7 mouse cellular contexts compared by ENCODE assay signal in genomic region chr1:133924141-133924875, GRCm38 (mm10). TPM values are rescaled to one million over a fixed set of nuclear protein-coding genes. Genes with fewer than 3 reads are reported as not detected.
DNase-seq lines count a peak whose midpoint lies in the region; ATAC-seq and TF ChIP-seq lines count a peak whose summit lies in the region.

No protein-coding gene starts in this region.

- H3K27me3 ChIP-seq in lung, embryonic 14.5 days (ENCODE audit: insufficient read depth, low read length): no peaks in the 10 kb centered on the region
- H3K27me3 ChIP-seq in embryonic facial prominence, embryonic 12.5 days: no peaks in the 10 kb centered on the region

- peaks cover 26% of the 10 kb centered on the region for H3K4me1 ChIP-seq in lung, embryonic 14.5 days (ENCODE audit: insufficient read depth)
- H3K4me1 ChIP-seq in embryonic facial prominence, embryonic 12.5 days: peaks cover 21% of the 10 kb centered on the region

- no peaks in the 10 kb centered on the region for H3K9me3 ChIP-seq in lung, embryonic 14.5 days (ENCODE audit: low read depth, low read length)
- no peaks in the 10 kb centered on the region; the same call in 1 of the 2 replicates for H3K9me3 ChIP-seq in embryonic facial prominence, embryonic 12.5 days

- no peak overlapping the region for H3K9ac ChIP-seq in lung, embryonic 14.5 days
- no peak overlapping the region for H3K9ac ChIP-seq in embryonic facial prominence, embryonic 12.5 days

- no peak overlapping the region for H3K4me2 ChIP-seq in lung, embryonic 14.5 days
- H3K4me2 ChIP-seq in embryonic facial prominence, embryonic 12.5 days (replicated peaks): peak overlapping the region; percentile 18; the same call in 1 of the 2 replicates

- peak; percentile 38 for DNase-seq in lung, embryonic 14.5 days
- no peak for DNase-seq in lung, adult 18-20 months
- peak; percentile 41 to 61 for DNase-seq in layer of hippocampus, postnatal 10 days (ENCODE audit: low spot score in 2 of 2)
- DNase-seq in right cerebral cortex, adult 2 months (ENCODE audit: low spot score in 2 of 2): peak; percentile 52 to 74
- no peak for DNase-seq in gastrocnemius, postnatal 25 days

- no peak for ATAC-seq in lung, embryonic 14.5 days (ENCODE audit: insufficient read depth)
- ATAC-seq in embryonic facial prominence, embryonic 12.5 days (ENCODE audit: insufficient number of reproducible peaks, insufficient read depth, low FRiP score, low TSS enrichment): peak; percentile 41; the same call in 1 of the 2 replicates
- ATAC-seq in inflammation-experienced regulatory T-cells, adult 6 months: no peak

- no peak overlapping the region for H3K4me3 ChIP-seq in lung, embryonic 14.5 days (ENCODE audit: low read depth, low read length)
- H3K4me3 ChIP-seq in embryonic facial prominence, embryonic 12.5 days: no peak overlapping the region

- TF ChIP-seq CTCF in lung, embryonic 14.5 days (IDR thresholded peaks at IDR 0.05; ENCODE audit: low read depth): peak; percentile 62

- 25% methylated on average over 7 of the region's 7 CpGs for WGBS in lung, embryonic 14.5 days
- WGBS in embryonic facial prominence, embryonic 12.5 days: 18% methylated on average over 7 of the region's 7 CpGs

- H3K36me3 ChIP-seq in lung, embryonic 14.5 days (ENCODE audit: insufficient read depth): no peaks in the 10 kb centered on the region
- no peaks in the 10 kb centered on the region for H3K36me3 ChIP-seq in embryonic facial prominence, embryonic 12.5 days

- no peak overlapping the region for H3K27ac ChIP-seq in lung, embryonic 14.5 days (ENCODE audit: low read depth)
- H3K27ac ChIP-seq in embryonic facial prominence, embryonic 12.5 days: no peak overlapping the region

RNA-seq across cellular contexts. Expression of gene Prelp, which starts 3.1 kb away (rescaled TPM):
- polyA plus RNA-seq in lung, embryonic 14.5 days (2014; fragmentation: Nextera tagmentation; extraction: Ambion mirVana): 17.2 and 17.6 TPM in 2 replicates
- 1.9 and 2.2 TPM in 2 replicates for polyA plus RNA-seq in embryonic facial prominence, embryonic 12.5 days (2016; fragmentation: Nextera tagmentation; extraction: Ambion mirVana)
- 1 to 10 TPM; 4.1 to 4.6 TPM for total RNA-seq in layer of hippocampus, postnatal 10 days (2021)
- 10 to 100 TPM; 14.9 to 21.8 TPM for total RNA-seq in gastrocnemius, postnatal 25 days (2021)
- polyA plus RNA-seq in inflammation-experienced regulatory T-cells, adult 6 months (2017; shearing (Covaris generic)): not detected

RNA-seq across cellular contexts. Expression of gene Optc, which starts 16.5 kb away (rescaled TPM):
- polyA plus RNA-seq in lung, embryonic 14.5 days (2014; fragmentation: Nextera tagmentation; extraction: Ambion mirVana): 0.62 and 1.0 TPM in 2 replicates
- 1.1 and 1.3 TPM in 2 replicates for polyA plus RNA-seq in embryonic facial prominence, embryonic 12.5 days (2016; fragmentation: Nextera tagmentation; extraction: Ambion mirVana)
- total RNA-seq in layer of hippocampus, postnatal 10 days (2021): 1 to 10 TPM in 1 of 2 experiments, under 1 TPM in 1; 0.94 to 1.1 TPM
- total RNA-seq in gastrocnemius, postnatal 25 days (2021): under 1 TPM in 1 of 2 experiments, not detected in 1; 0.75 TPM
- not detected for polyA plus RNA-seq in inflammation-experienced regulatory T-cells, adult 6 months (2017; shearing (Covaris generic))

Comparison
In these comparisons a context has a peak if more than half of its experiments do, and no peak if none do; other contexts are left out.
1. DNase-seq: peak in lung, embryonic 14.5 days (single experiment), layer of hippocampus, postnatal 10 days (2 of 2) and right cerebral cortex, adult 2 months (2 of 2); none in lung, adult 18-20 months (0 of 2) and gastrocnemius, postnatal 25 days (single experiment).